Mouse (Mus musculus) gastrocnemius, postnatal 14 days (tissue): ENCODE results near the gene Col13a1. TPM values are rescaled to one million over a fixed set of nuclear protein-coding genes. Genes with fewer than 3 reads are reported as not detected.

Experiments
- DNase-seq: peaks from one replicate; pipeline ENCODE4 v3.0.0; 2021; ENCODE audit warnings: mixed read lengths
- intact Hi-C: fragments of 180-260 bp; cut with DNase I; formaldehyde crosslinking; loops from one replicate; pipeline ENCODE4 v1.15.1; 2025; ENCODE audit warnings: low total_unique reads
- total RNA-seq, 2 experiments: library from RNA; stranded (reverse); gene quantifications; 2 replicates each; pipeline ENCODE4 v1.2.3; 2021

The Col13a1 gene
- total RNA-seq, 2 experiments from 2014 or later: 2.1 to 2.7 TPM

- peak; percentile 28 for DNase-seq
- intact Hi-C loops: loop anchor here (5.0 kb wide), 1 partner anchor 100 kb away; no protein-coding TSS in a partner anchor
Observed at GRCm38 (mm10) chr10:61976987-61977386, 1.9 kb downstream of the Col13a1 start.

DNA sequence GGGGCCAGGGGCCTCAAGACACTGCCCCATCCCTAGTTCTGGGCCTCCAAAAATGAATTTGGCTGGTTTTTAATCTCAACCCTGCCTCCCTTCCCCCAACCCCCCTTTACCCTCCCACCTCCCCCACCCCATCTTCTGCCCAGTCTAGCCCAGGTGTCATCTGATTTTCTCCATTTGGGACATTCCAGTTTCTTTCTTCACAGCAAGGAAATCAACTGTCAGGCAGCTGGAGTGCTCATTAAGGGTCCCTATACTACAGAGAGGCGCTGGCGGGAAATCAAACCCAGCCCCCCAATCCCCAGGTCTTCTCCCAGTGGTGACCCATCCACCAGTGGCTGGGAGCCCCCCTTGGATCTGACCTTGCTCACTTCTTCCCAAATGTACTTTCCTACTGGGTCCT is 4.3 kb downstream of the Col13a1 start:
- intact Hi-C loops: no loop called here
- no peak for DNase-seq

- no peak for DNase-seq
- intact Hi-C loops: no loop called here
Observed at GRCm38 (mm10) chr10:61972041-61972440, 6.9 kb downstream of the Col13a1 start.

GRCm38 (mm10) chr10:61968003-61968553 is 10.8 kb downstream of the Col13a1 start:
- no peak for DNase-seq
- intact Hi-C loops: no loop called here

DNA sequence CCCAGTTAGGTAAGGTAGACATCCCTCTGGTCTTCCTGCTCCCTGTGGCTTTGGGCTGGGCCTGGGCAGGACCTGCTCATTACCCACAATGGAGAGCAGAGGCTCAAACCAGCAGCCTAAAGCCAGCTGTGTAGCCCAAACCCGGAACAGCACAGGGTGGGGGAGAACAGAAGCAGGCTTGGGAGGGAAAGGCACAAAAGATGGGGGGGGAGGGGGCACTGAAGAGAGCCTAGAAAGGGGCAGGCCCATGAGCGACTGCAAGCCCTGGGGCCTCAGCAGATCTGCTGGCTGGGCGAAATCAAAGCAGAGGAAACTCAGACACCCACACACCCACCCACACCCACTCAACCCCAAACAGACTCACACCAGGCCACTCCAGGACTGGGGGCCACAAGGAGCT is 11.7 kb downstream of the Col13a1 start:
- intact Hi-C loops: no loop called here

DNA sequence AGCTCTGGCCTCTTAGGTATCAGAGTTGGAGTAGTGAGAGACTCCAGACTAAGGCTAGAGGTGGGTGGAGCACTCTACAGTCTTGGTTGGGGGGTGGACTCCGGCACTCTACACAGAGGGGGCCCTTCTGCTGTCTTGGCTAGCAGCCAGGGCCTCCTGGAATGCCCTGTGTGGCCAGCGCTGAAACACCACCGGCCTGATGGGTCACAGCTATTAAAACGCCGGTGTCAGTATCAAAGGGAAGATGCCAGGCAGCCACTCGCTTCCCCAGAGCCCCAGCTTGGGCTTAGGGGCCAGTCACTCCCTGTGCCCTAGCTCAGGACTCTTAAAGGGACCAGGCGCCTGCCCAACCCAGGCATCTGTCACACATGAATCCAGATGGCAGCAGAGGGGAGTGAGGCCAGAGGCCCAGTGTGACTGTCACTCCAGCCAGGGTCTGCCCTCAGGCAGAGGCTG is 13.5 kb downstream of the Col13a1 start:
- peak; percentile 60 for DNase-seq

More for the DNA sequence above, 11.7 kb downstream of the Col13a1 start:
- DNase-seq: no peak

DNA sequence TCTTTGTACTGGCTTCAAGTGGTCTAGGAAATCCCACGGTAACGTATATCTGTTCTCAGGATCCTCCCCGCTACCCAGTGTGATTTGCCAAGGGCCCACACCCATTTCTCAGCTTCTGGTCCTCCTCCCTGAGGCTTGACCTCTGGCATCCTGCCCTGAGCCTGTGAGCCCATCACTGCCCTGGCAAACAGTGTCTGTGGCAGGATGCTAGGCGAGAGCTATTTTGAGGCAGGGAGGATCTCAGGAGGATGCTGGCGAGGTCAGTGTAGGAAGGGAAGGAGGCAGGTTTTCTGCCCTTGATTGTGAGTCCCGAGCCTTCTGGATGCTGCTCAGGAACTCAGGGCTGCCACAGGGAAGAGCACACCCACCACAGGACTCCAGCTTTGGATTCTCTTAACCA is 22.2 kb downstream of the Col13a1 start:
- no peak for DNase-seq
- intact Hi-C loops: no loop called here

More for the DNA sequence above, 13.5 kb downstream of the Col13a1 start:
- intact Hi-C loops: no loop called here

- no peak for DNase-seq
- intact Hi-C loops: no loop called here
Observed at GRCm38 (mm10) chr10:61953916-61954315, 25.0 kb downstream of the Col13a1 start.

DNA sequence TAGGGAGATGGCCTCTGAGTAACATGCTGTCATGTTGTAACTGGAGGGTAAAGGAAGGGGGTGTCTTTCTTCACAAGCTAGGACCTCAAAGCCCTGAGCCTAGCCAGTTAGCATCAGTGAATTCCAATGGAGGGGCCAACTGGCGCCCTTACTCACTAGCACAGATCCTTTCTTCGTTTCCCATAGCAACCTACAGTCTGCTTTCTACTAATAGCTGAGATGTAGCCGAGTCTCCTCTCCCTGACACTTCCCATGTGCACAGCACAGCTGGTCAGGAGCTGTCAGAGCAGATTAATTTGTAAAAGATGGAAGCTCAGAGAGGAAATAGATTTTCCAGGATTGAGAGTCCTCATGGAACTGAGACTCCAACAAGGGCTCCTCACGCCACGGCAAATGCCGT is 29.4 kb downstream of the Col13a1 start:
- intact Hi-C loops: no loop called here
- no peak for DNase-seq

- no peak for DNase-seq
- intact Hi-C loops: no loop called here
Observed at GRCm38 (mm10) chr10:61944386-61944785, 34.5 kb downstream of the Col13a1 start.

- DNase-seq: no peak
- intact Hi-C loops: no loop called here
Observed at GRCm38 (mm10) chr10:61943480-61943879, 35.4 kb downstream of the Col13a1 start.

DNA sequence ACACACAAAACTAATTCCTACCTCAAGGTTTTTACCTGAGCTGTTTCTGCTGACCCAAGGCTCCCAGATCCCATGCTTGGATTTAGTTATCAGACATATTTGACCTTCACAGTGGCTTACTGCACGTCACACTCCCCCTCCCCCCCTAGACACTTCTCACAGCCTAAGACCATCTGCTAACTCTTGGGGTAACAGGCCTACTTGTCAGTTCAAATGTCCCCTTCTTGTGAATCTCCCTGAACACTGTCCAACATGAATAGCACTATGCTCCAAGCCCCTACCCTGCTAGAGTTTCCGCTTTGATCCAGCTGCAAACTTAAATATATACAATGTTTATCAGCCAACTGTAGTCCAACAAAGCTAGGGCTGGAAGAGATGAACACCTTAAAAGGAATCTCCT is 36.2 kb downstream of the Col13a1 start:
- no peak for DNase-seq
- intact Hi-C loops: no loop called here

DNA sequence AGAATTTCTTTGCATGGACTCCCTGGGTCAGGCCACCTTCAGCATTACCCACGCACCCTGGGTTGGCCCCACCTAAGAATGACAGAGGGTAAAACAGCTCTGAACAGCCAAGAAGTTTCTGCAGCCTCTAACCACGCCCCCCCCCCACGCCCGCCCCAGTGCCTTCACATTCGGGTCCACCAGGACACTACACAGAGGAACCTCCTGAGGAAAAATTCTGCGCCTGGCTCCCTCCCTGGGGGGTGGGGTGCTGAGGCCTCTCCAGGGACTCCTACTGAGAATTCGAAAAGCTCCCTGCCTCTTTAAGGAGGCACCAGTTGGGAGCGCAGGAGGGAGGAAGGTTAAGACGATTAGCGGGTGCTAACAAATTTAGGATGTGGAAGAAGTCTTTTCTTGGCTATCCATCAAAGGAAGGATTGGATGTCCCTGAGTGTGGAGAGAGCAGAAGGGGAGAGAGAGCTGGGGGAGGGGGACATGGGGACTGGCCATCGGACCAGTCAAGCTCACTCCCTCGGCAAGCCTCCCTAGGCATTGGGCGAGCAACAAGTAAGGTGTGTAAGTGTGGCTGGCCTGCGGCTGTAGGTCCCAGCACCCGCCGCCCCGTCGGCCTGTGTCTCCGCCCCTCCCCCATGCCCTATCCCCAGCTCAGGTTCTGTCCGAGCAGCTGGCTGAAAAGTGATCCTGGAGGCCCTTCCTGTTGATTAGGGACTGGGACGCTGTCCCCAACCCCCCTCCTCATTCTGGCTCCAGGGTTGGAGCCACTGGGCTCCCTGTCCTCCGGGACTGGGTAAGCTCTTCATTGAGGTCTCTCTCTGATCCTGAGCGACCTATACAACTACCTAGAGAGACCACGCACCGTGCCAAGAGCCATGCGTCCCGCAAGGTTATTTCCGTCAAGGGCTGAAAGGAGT is 42.4 kb downstream of the Col13a1 start:
- peak; percentile 53 for DNase-seq
- intact Hi-C loops: no loop called here

DNA sequence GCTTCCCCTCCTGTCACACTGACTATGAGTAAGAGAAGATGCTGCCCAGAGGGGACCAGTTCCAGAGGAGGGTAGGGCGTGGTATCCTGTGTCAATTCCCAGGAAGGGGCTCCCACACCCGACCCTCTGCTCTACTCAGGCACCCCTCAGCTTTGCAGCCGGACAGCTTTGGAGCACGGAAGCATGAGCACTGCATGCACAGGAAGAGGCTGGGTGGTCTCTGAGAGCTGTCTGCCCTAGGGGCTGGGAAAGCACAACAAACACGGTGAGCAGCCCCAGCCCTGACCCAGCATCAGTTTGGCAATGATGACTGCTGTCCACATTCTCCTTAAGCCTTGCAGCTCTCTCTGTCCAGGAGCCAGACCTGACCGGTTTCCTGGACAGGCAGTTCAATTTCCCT is 47.2 kb downstream of the Col13a1 start:
- DNase-seq: no peak
- intact Hi-C loops: no loop called here

- intact Hi-C loops: no loop called here
Observed at GRCm38 (mm10) chr10:61929901-61930300, 49.0 kb downstream of the Col13a1 start.

GRCm38 (mm10) chr10:61928725-61929651 is 49.9 kb downstream of the Col13a1 start:
- intact Hi-C loops: no loop called here
- no peak for DNase-seq

More at GRCm38 (mm10) chr10:61929901-61930300, 49.0 kb downstream of the Col13a1 start:
- DNase-seq: no peak

DNA sequence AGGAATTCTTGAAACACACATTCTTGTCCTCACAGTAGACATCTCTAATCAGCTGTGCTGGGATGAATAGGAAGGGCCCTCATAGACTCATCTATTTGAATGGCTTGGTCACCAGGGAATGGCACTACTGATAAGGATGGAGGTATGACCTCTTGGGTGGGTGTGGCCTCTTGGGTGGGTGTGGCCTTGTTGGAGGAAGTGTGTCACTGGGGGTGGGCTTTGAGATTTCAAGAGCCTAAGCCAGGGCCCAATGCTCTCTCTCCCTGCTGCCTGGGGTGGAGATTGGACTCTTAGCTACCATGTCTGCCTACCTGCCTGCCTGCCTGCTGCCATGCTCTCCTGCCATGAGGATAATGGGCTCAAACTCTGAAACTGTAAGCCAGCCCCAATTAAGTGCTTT is 53.2 kb downstream of the Col13a1 start:
- no peak for DNase-seq
- intact Hi-C loops: no loop called here

DNA sequence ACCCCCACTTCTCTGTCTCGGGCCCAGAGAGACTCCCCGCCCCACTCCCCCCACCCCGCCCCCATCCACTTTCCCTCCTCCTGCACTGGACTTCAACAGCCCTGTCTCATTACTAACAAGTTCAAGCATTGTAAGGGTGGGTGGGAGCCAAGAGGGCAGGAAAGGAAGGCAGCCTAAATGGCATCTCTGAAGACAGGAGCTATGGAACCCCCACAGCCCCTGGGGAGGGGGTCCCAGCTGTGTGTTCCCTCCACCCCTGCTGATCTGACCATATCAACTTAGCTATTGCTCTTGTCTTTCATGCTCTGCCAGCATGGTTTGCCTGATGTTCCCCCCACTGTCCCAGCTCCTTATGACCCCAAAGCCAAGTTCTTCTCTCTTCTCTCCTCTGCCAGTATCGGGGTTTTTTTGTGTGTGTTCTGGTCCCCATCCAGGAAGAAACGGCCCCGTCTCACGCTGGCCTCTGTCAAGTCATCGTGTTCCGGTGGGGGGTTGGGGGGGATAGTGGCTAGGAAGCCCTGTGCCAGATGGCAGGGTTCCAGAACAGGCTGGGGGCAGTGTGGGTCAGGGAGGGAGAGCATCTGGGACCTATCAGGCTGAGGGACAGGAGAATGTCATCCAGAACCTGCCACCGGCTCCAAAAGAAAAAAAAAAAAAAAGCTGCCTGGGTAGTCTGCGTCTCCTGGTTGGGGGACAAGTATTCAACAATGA is 58.1 kb downstream of the Col13a1 start:
- no peak for DNase-seq
- intact Hi-C loops: no loop called here

DNA sequence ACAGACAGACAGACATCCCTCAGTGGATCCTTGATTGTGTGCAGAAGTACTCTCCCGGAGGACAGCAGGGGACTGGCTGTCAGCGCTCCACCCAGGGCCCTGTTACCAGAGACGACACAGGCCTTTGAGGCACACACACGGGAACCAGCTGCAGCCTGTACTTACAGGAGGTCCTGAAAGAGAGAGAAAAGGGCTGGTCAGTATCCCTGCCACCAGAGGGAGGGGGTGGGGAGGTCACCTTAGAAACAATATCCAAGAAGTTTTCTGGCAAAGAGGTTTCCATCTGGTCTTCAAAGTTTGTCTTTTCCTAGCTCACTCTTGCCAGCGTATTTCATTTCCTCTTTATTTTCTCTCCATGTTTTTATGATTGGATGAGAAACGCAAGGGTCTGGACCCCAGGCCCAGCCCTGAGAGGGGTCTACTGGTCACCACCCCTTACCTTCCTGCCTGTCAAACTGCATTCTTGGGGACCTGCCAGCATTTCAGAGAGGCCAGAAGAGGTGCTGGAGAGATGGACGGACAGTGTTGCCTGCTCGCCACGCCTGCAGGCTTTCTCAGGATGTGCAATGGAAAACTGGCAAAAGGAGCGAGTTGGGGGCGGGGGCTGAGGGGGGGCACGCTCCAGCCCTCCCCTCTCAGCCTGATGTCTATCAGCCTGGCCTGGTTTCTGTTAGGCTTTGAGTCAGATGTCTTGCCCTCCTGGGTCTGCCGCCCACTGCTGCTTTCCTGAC is 58.8 kb downstream of the Col13a1 start:
- intact Hi-C loops: no loop called here
- DNase-seq: no peak
